15 mouse cellular contexts compared by ENCODE assay signal in genomic region chr11:31725936-31726647, GRCm38 (mm10). TPM values are rescaled to one million over a fixed set of nuclear protein-coding genes. Genes with fewer than 3 reads are reported as not detected.
DNase-seq lines count a peak whose midpoint lies in the region; ATAC-seq and TF ChIP-seq lines count a peak whose summit lies in the region.
"Had no signal": no experiment of that assay in that cellular context is flagged by ENCODE, and none has a peak within 500 bp of the region (broad histone marks: within the 10 kb centered on the region; RNA-seq: fewer than 3 reads in every experiment).

No protein-coding gene starts in this region.

- DNase-seq in G1E (ENCODE audit: low spot score), result no peak
- DNase-seq in left cerebral cortex, adult 9 months (ENCODE audit: low spot score in 2 of 2), result no peak
- DNase-seq in ovary, postnatal 10 days (ENCODE audit: low spot score), result no peak
- DNase-seq: adrenal gland, postnatal 25 days; cerebellum, adult 18-20 months; heart, adult 2 months; kidney, adult 8-10 months; retina, postnatal 1 day; thymus, adult 2 months had no signal

- H3K4me1 ChIP-seq in kidney, embryonic 16.5 days (ENCODE audit: insufficient read depth, low read length), result peaks cover 5% of the 10 kb centered on the region; the same call in 1 of the 2 replicates
- H3K4me1 ChIP-seq in kidney, embryonic 14.5 days (ENCODE audit: control insufficient read depth, insufficient read depth, low read length), result no peaks in the 10 kb centered on the region
- H3K4me1 ChIP-seq in G1E (ENCODE audit: insufficient read depth, low read depth, low read length), result peaks cover 2% of the 10 kb centered on the region; the same call in 1 of the 2 replicates
- peaks cover 80% of the 10 kb centered on the region for H3K4me1 ChIP-seq in megakaryocyte, embryonic 14.5 days

- H3K27ac ChIP-seq in kidney, embryonic 16.5 days (ENCODE audit: low read length), result no peak overlapping the region
- H3K27ac ChIP-seq in kidney, embryonic 14.5 days (ENCODE audit: low read depth, low read length), result no peak overlapping the region
- H3K27ac ChIP-seq: embryonic facial prominence, embryonic 13.5 days; hindbrain, embryonic 13.5 days had no signal

- no peaks in the 10 kb centered on the region for H3K36me3 ChIP-seq in kidney, embryonic 16.5 days (ENCODE audit: insufficient read depth, low read length)
- no peaks in the 10 kb centered on the region for H3K36me3 ChIP-seq in kidney, embryonic 14.5 days (ENCODE audit: control insufficient read depth, insufficient read depth, low read length)
- H3K36me3 ChIP-seq in G1E (replicated peaks), result no peaks in the 10 kb centered on the region
- no peaks in the 10 kb centered on the region for H3K36me3 ChIP-seq in megakaryocyte, embryonic 14.5 days (replicated peaks; ENCODE audit: low read length)
- H3K36me3 ChIP-seq: embryonic facial prominence, embryonic 13.5 days; hindbrain, embryonic 13.5 days had no signal

- no peak overlapping the region for H3K4me3 ChIP-seq in kidney, embryonic 16.5 days (ENCODE audit: low read length)
- no peak overlapping the region for H3K4me3 ChIP-seq in kidney, embryonic 14.5 days (ENCODE audit: low read length)
- no peak overlapping the region for H3K4me3 ChIP-seq in G1E (ENCODE audit: low read depth, low read length)
- H3K4me3 ChIP-seq in megakaryocyte, embryonic 14.5 days (replicated peaks), result peak overlapping the region; percentile 68
- H3K4me3 ChIP-seq: embryonic facial prominence, embryonic 13.5 days; heart, adult 2 months; hindbrain, embryonic 13.5 days had no signal

- peak; percentile 21; the same call in 1 of the 2 replicates for ATAC-seq in kidney, embryonic 16.5 days (ENCODE audit: low FRiP score, low TSS enrichment)
- ATAC-seq in kidney, embryonic 14.5 days (ENCODE audit: low FRiP score, low TSS enrichment), result no peak
- ATAC-seq in G1E (ENCODE audit: extremely low read depth, insufficient number of reproducible peaks, low FRiP score, poor library complexity, severe bottlenecking), result peak; percentile 40; the same call in 1 of the 2 replicates
- peak; percentile 84 for ATAC-seq in granulocyte monocyte progenitor cell, adult 5-6 weeks (replicated peaks; ENCODE audit: poor library complexity, severe bottlenecking)

- no peak overlapping the region for H3K4me2 ChIP-seq in kidney, embryonic 16.5 days (replicated peaks; ENCODE audit: low read depth, low read length)
- H3K4me2 ChIP-seq in kidney, embryonic 14.5 days (replicated peaks; ENCODE audit: low read depth, low read length), result no peak overlapping the region
- H3K4me2 ChIP-seq: embryonic facial prominence, embryonic 13.5 days; hindbrain, embryonic 13.5 days had no signal

- 77% methylated on average over 15 of the region's 15 CpGs for WGBS in kidney, embryonic 16.5 days
- 87% methylated on average over 15 of the region's 15 CpGs for WGBS in kidney, embryonic 14.5 days

- no peak overlapping the region for H3K9ac ChIP-seq in kidney, embryonic 16.5 days (replicated peaks; ENCODE audit: low read length)
- no peak overlapping the region for H3K9ac ChIP-seq in kidney, embryonic 14.5 days (ENCODE audit: low read depth, low read length)
- H3K9ac ChIP-seq: embryonic facial prominence, embryonic 13.5 days; hindbrain, embryonic 13.5 days had no signal

- H3K9me3 ChIP-seq in kidney, embryonic 16.5 days (ENCODE audit: low read length), result no peaks in the 10 kb centered on the region
- no peaks in the 10 kb centered on the region for H3K9me3 ChIP-seq in kidney, embryonic 14.5 days (ENCODE audit: control insufficient read depth, low read length)
- H3K9me3 ChIP-seq in G1E (replicated peaks), result no peaks in the 10 kb centered on the region
- no peaks in the 10 kb centered on the region for H3K9me3 ChIP-seq in megakaryocyte, embryonic 14.5 days
- H3K9me3 ChIP-seq: embryonic facial prominence, embryonic 13.5 days; hindbrain, embryonic 13.5 days had no signal

- no peaks in the 10 kb centered on the region for H3K27me3 ChIP-seq in kidney, embryonic 16.5 days (ENCODE audit: insufficient read depth, low read length)
- H3K27me3 ChIP-seq in kidney, embryonic 14.5 days (ENCODE audit: control insufficient read depth, insufficient read depth, low read length), result no peaks in the 10 kb centered on the region
- peaks cover 47% of the 10 kb centered on the region for H3K27me3 ChIP-seq in G1E (ENCODE audit: insufficient read depth, low read length)
- no peaks in the 10 kb centered on the region for H3K27me3 ChIP-seq in megakaryocyte, embryonic 14.5 days (replicated peaks)
- H3K27me3 ChIP-seq: embryonic facial prominence, embryonic 13.5 days; hindbrain, embryonic 13.5 days had no signal

- TF ChIP-seq CTCF in G1E (IDR thresholded peaks at IDR 0.05; ENCODE audit: low read depth, low read length), result no peak

RNA-seq across cellular contexts. Expression of gene Bod1, which starts 54.4 kb away (rescaled TPM):
- polyA plus RNA-seq in kidney, embryonic 16.5 days (2015; fragmentation: Nextera tagmentation; extraction: Ambion mirVana), result 81.8 and 88.4 TPM in 2 replicates
- 104 and 107 TPM in 2 replicates for polyA plus RNA-seq in kidney, embryonic 14.5 days (2014; fragmentation: Nextera tagmentation; extraction: Ambion mirVana)
- 6.5 and 9.4 TPM in 2 replicates for total RNA-seq in G1E (2014; fragmentation: Nextera tagmentation)
- 15.5 and 15.6 TPM in 2 replicates for total RNA-seq in G1E (2017)
- polyA plus RNA-seq in G1E (2012), result 7.8 and 11.0 TPM in 2 replicates
- 16.5 and 22.8 TPM in 2 replicates for total RNA-seq in granulocyte monocyte progenitor cell, adult 5-6 weeks (2014; fragmentation: Nextera tagmentation)
- total RNA-seq in granulocyte monocyte progenitor cell, adult 5-6 weeks (2017), result 21.4 and 26.3 TPM in 2 replicates
- 5.0 and 5.2 TPM in 2 replicates for polyA plus RNA-seq in megakaryocyte, embryonic 14.5 days (2012; ENCODE audit: insufficient read depth, low replicate concordance)
